Comparison of ENCODE assay signal across 23 mouse cellular contexts in genomic region chr5:149790087-149790486, GRCm38 (mm10).
DNase-seq lines count a peak whose midpoint lies in the region; ATAC-seq lines count a peak whose summit lies in the region.
"Had no signal": no experiment of that assay in that cellular context is flagged by ENCODE, and none has a peak within 500 bp of the region (broad histone marks: within the 10 kb centered on the region; RNA-seq: fewer than 3 reads in every experiment).

No protein-coding gene starts in this region.

- no peaks in the 10 kb centered on the region for H3K36me3 ChIP-seq in midbrain, embryonic 11.5 days (ENCODE audit: control insufficient read depth, insufficient read depth, low read length)
- H3K36me3 ChIP-seq in midbrain, embryonic 13.5 days: no peaks in the 10 kb centered on the region
- no peaks in the 10 kb centered on the region for H3K36me3 ChIP-seq in limb, embryonic 11.5 days (ENCODE audit: control insufficient read depth, insufficient read depth, low read length)
- H3K36me3 ChIP-seq: embryonic facial prominence, embryonic 12.5 days; forebrain, embryonic 12.5 days; heart, embryonic 10.5 days; hindbrain, embryonic 12.5 days; lung, embryonic 15.5 days; midbrain, embryonic 12.5 days; neural tube, embryonic 15.5 days had no signal

- H3K9ac ChIP-seq in midbrain, embryonic 11.5 days (ENCODE audit: low read length): no peak overlapping the region
- no peak overlapping the region for H3K9ac ChIP-seq in midbrain, embryonic 13.5 days (replicated peaks)
- H3K9ac ChIP-seq in limb, embryonic 11.5 days (ENCODE audit: low read length): no peak overlapping the region
- H3K9ac ChIP-seq: embryonic facial prominence, embryonic 12.5 days; forebrain, embryonic 12.5 days; hindbrain, embryonic 12.5 days; lung, embryonic 15.5 days; midbrain, embryonic 12.5 days; neural tube, embryonic 15.5 days had no signal

- no peak for ATAC-seq in midbrain, embryonic 11.5 days (ENCODE audit: low FRiP score)
- ATAC-seq in midbrain, embryonic 13.5 days: no peak
- ATAC-seq in limb, embryonic 11.5 days (ENCODE audit: insufficient number of reproducible peaks, low FRiP score, low TSS enrichment, low read depth): no peak
- no peak for ATAC-seq in cerebellum, adult (ENCODE audit: insufficient number of reproducible peaks, low FRiP score, low TSS enrichment)
- ATAC-seq: Patski had no signal

- H3K4me3 ChIP-seq in midbrain, embryonic 11.5 days (ENCODE audit: low read depth, low read length): no peak overlapping the region
- H3K4me3 ChIP-seq in midbrain, embryonic 13.5 days (replicated peaks): no peak overlapping the region
- no peak overlapping the region for H3K4me3 ChIP-seq in limb, embryonic 11.5 days (ENCODE audit: low read depth, low read length)
- H3K4me3 ChIP-seq: embryonic facial prominence, embryonic 12.5 days; forebrain, embryonic 12.5 days; gastrocnemius, adult 2 months; heart, embryonic 10.5 days; hindbrain, embryonic 12.5 days; lung, embryonic 15.5 days; midbrain, embryonic 12.5 days; neural tube, embryonic 15.5 days had no signal

- H3K4me2 ChIP-seq in midbrain, embryonic 11.5 days: no peak overlapping the region
- no peak overlapping the region for H3K4me2 ChIP-seq in midbrain, embryonic 13.5 days (replicated peaks)
- H3K4me2 ChIP-seq in limb, embryonic 11.5 days (ENCODE audit: low read depth, severe bottlenecking): no peak overlapping the region
- H3K4me2 ChIP-seq: embryonic facial prominence, embryonic 12.5 days; forebrain, embryonic 12.5 days; hindbrain, embryonic 12.5 days; lung, embryonic 15.5 days; midbrain, embryonic 12.5 days; neural tube, embryonic 15.5 days had no signal

- H3K27ac ChIP-seq in midbrain, embryonic 11.5 days (ENCODE audit: low read depth, low read length): no peak overlapping the region
- no peak overlapping the region for H3K27ac ChIP-seq in midbrain, embryonic 13.5 days
- no peak overlapping the region for H3K27ac ChIP-seq in limb, embryonic 11.5 days (replicated peaks; ENCODE audit: low read depth, low read length)
- H3K27ac ChIP-seq: embryonic facial prominence, embryonic 12.5 days; forebrain, embryonic 12.5 days; gastrocnemius, adult 2 months; heart, embryonic 10.5 days; hindbrain, embryonic 12.5 days; lung, embryonic 15.5 days; midbrain, embryonic 12.5 days; neural tube, embryonic 15.5 days had no signal

- no peaks in the 10 kb centered on the region for H3K4me1 ChIP-seq in midbrain, embryonic 11.5 days (ENCODE audit: control insufficient read depth, insufficient read depth, low read length)
- H3K4me1 ChIP-seq in midbrain, embryonic 13.5 days (replicated peaks): no peaks in the 10 kb centered on the region
- no peaks in the 10 kb centered on the region for H3K4me1 ChIP-seq in limb, embryonic 11.5 days (ENCODE audit: control insufficient read depth, insufficient read depth, low read length)
- H3K4me1 ChIP-seq: embryonic facial prominence, embryonic 12.5 days; heart, embryonic 10.5 days; hindbrain, embryonic 12.5 days; lung, embryonic 15.5 days; midbrain, embryonic 12.5 days; neural tube, embryonic 15.5 days had no signal

- H3K9me3 ChIP-seq in midbrain, embryonic 11.5 days (ENCODE audit: control insufficient read depth, low read length): peaks cover 3% of the 10 kb centered on the region; the same call in 1 of the 2 replicates
- H3K9me3 ChIP-seq in midbrain, embryonic 13.5 days: peaks cover 2% of the 10 kb centered on the region; the same call in 1 of the 2 replicates
- H3K9me3 ChIP-seq in limb, embryonic 11.5 days (ENCODE audit: control insufficient read depth, low read length): peaks cover 8% of the 10 kb centered on the region; the same call in 1 of the 2 replicates
- H3K9me3 ChIP-seq: lung, embryonic 15.5 days; neural tube, embryonic 15.5 days had no signal

- no peaks in the 10 kb centered on the region for H3K27me3 ChIP-seq in midbrain, embryonic 11.5 days (ENCODE audit: control insufficient read depth, insufficient read depth, low read length)
- no peaks in the 10 kb centered on the region for H3K27me3 ChIP-seq in midbrain, embryonic 13.5 days
- H3K27me3 ChIP-seq in limb, embryonic 11.5 days (ENCODE audit: control insufficient read depth, insufficient read depth, low read length): no peaks in the 10 kb centered on the region
- H3K27me3 ChIP-seq: embryonic facial prominence, embryonic 12.5 days; forebrain, embryonic 12.5 days; hindbrain, embryonic 12.5 days; lung, embryonic 15.5 days; midbrain, embryonic 12.5 days; neural tube, embryonic 15.5 days had no signal

- DNase-seq in adrenal gland, postnatal 36 days: peak; percentile 2 to 24
- DNase-seq in adrenal gland, adult 8-10 months: no peak
- DNase-seq in midbrain, embryonic 11.5 days (ENCODE audit: low spot score, missing footprints): peak; percentile 83
- DNase-seq in adipocyte (ENCODE audit: low spot score): peak; percentile 43
- DNase-seq in limb, embryonic 11.5 days (ENCODE audit: low spot score): peak; percentile 57
- DNase-seq in right cerebral cortex, adult 2 months (ENCODE audit: low spot score in 2 of 2): no peak
- DNase-seq: adrenal gland, postnatal 25 days; cerebellum, adult 11 months; gastrocnemius, adult 2 months; kidney, adult 9 months; liver; right cerebral cortex, postnatal 14 days; thymus, adult 2 months had no signal

- 23% methylated on average over 8 of the region's 8 CpGs for WGBS in midbrain, embryonic 11.5 days
- 28% methylated on average over 8 of the region's 8 CpGs for WGBS in midbrain, embryonic 13.5 days
- 32% methylated on average over 8 of the region's 8 CpGs for WGBS in limb, embryonic 11.5 days

Comparison
In these comparisons a context has a peak if more than half of its experiments do, and no peak if none do; other contexts are left out.
1. DNase-seq: peak in adrenal gland, postnatal 36 days (2 of 2), midbrain, embryonic 11.5 days (single experiment), adipocyte (single experiment) and limb, embryonic 11.5 days (single experiment); none in adrenal gland, adult 8-10 months (single experiment) and right cerebral cortex, adult 2 months (0 of 2).